Mouse (Mus musculus): ENCODE data around the gene Ppdpf. TPM values are rescaled to one million over a fixed set of nuclear protein-coding genes. Genes with fewer than 3 reads are reported as not detected.
"Not testable (repeated sequence)": the region's sequence is repeated elsewhere in the genome, so short reads cannot be mapped to it uniquely, and the experiment has no call there.

Gene Ppdpf
- polyA plus RNA-seq, 2 experiments: 44.6 to 115 TPM

GRCm38 (mm10) chr2:181189321-181189720 lies 2.3 kb downstream of the Ppdpf start:
- no peaks in the 10 kb centered on the region for H3K36me3 ChIP-seq (replicated peaks; ENCODE audit: control insufficient read depth, insufficient read depth, low read depth)
- no peaks in the 10 kb centered on the region for H3K9me3 ChIP-seq (ENCODE audit: control insufficient read depth, low read length)
- no peak overlapping the region for H3K4me2 ChIP-seq (ENCODE audit: low read depth)
- no peak overlapping the region for H3K27ac ChIP-seq
- TF ChIP-seq EP300 (IDR thresholded peaks at IDR 0.05; ENCODE audit: low read depth): no peak
- TF ChIP-seq CTCF (IDR thresholded peaks at IDR 0.05; ENCODE audit: low read depth): no peak
- DNase-seq (ENCODE audit: low read depth in 3 of 3, low spot score in 3 of 3): no peak
- peaks cover 8 to 11% of the 10 kb centered on the region in 2 experiments for H3K4me1 ChIP-seq (replicated peaks; ENCODE audit: control insufficient read depth in 2 of 2, insufficient read depth in 2 of 2, low read length in 1 of 2)
- ATAC-seq (ENCODE audit: insufficient read depth): no peak
- WGBS (ENCODE audit: insufficient replicate concordance): 58% methylated on average over 1 of the region's 1 CpGs
- no peak overlapping the region for H3K4me3 ChIP-seq (ENCODE audit: insufficient read depth in 1 of 2, low read depth in 2 of 2, low read length in 2 of 2)
- H3K27me3 ChIP-seq (ENCODE audit: control insufficient read depth, insufficient read depth, low read length): no peaks in the 10 kb centered on the region
- no peak overlapping the region for H3K9ac ChIP-seq (replicated peaks)

GRCm38 (mm10) chr2:181191385-181191784 lies 4.3 kb downstream of the Ppdpf start:
- ATAC-seq (ENCODE audit: insufficient read depth); H3K27me3 ChIP-seq (ENCODE audit: control insufficient read depth, insufficient read depth, low read length); H3K27ac ChIP-seq; H3K9me3 ChIP-seq (ENCODE audit: control insufficient read depth, low read length); DNase-seq (ENCODE audit: low read depth in 3 of 3, low spot score in 3 of 3); H3K36me3 ChIP-seq (replicated peaks; ENCODE audit: control insufficient read depth, insufficient read depth, low read depth); H3K4me2 ChIP-seq (ENCODE audit: low read depth); H3K9ac ChIP-seq (replicated peaks); H3K4me3 ChIP-seq (ENCODE audit: insufficient read depth in 1 of 2, low read depth in 2 of 2, low read length in 2 of 2): not testable (repeated sequence)
- 52% methylated on average over 4 of the region's 4 CpGs for WGBS (ENCODE audit: insufficient replicate concordance)
- peaks cover 11 to 16% of the 10 kb centered on the region in 2 experiments for H3K4me1 ChIP-seq (replicated peaks; ENCODE audit: control insufficient read depth in 2 of 2, insufficient read depth in 2 of 2, low read length in 1 of 2)

GRCm38 (mm10) chr2:181191936-181192335 lies 4.9 kb downstream of the Ppdpf start:
- H3K36me3 ChIP-seq (replicated peaks; ENCODE audit: control insufficient read depth, insufficient read depth, low read depth): no peaks in the 10 kb centered on the region
- H3K4me1 ChIP-seq (replicated peaks; ENCODE audit: control insufficient read depth in 2 of 2, insufficient read depth in 2 of 2, low read length in 1 of 2): peaks cover 17 to 19% of the 10 kb centered on the region in 2 experiments
- WGBS (ENCODE audit: insufficient replicate concordance): 61% methylated on average over 4 of the region's 4 CpGs
- H3K9ac ChIP-seq (replicated peaks): no peak overlapping the region
- no peak overlapping the region for H3K27ac ChIP-seq
- TF ChIP-seq CTCF (IDR thresholded peaks at IDR 0.05; ENCODE audit: low read depth) (no peak), EP300 (IDR thresholded peaks at IDR 0.05; ENCODE audit: low read depth) (no peak)
- no peak overlapping the region for H3K4me3 ChIP-seq (ENCODE audit: insufficient read depth in 1 of 2, low read depth in 2 of 2, low read length in 2 of 2)
- no peak overlapping the region for H3K4me2 ChIP-seq (ENCODE audit: low read depth)
- no peaks in the 10 kb centered on the region for H3K9me3 ChIP-seq (ENCODE audit: control insufficient read depth, low read length)
- ATAC-seq (ENCODE audit: insufficient read depth) (no peak), DNase-seq (ENCODE audit: low read depth in 3 of 3, low spot score in 3 of 3) (no peak)
- H3K27me3 ChIP-seq (ENCODE audit: control insufficient read depth, insufficient read depth, low read length): no peaks in the 10 kb centered on the region

GRCm38 (mm10) chr2:181193044-181193443 lies 6.0 kb downstream of the Ppdpf start:
- TF ChIP-seq EP300 (IDR thresholded peaks at IDR 0.05; ENCODE audit: low read depth): no peak
- TF ChIP-seq CTCF (IDR thresholded peaks at IDR 0.05; ENCODE audit: low read depth): no peak
- Histone ChIP-seq H3K27ac (no peak overlapping the region), H3K9me3 (ENCODE audit: control insufficient read depth, low read length) (no peaks in the 10 kb centered on the region), H3K4me2 (ENCODE audit: low read depth) (no peak overlapping the region), H3K9ac (replicated peaks) (no peak overlapping the region), H3K27me3 (ENCODE audit: control insufficient read depth, insufficient read depth, low read length) (no peaks in the 10 kb centered on the region), H3K4me3 (ENCODE audit: insufficient read depth in 1 of 2, low read depth in 2 of 2, low read length in 2 of 2) (no peak overlapping the region), H3K4me1 (replicated peaks; ENCODE audit: control insufficient read depth in 2 of 2, insufficient read depth in 2 of 2, low read length in 1 of 2) (peaks cover 19 to 21% of the 10 kb centered on the region in 2 experiments), H3K36me3 (replicated peaks; ENCODE audit: control insufficient read depth, insufficient read depth, low read depth) (no peaks in the 10 kb centered on the region)
- 36% methylated on average over 3 of the region's 3 CpGs for WGBS (ENCODE audit: insufficient replicate concordance)
- ATAC-seq (ENCODE audit: insufficient read depth) (no peak), DNase-seq (ENCODE audit: low read depth in 3 of 3, low spot score in 3 of 3) (no peak)

GRCm38 (mm10) chr2:181196628-181197300 lies 9.7 kb downstream of the Ppdpf start:
- DNase-seq (ENCODE audit: low read depth in 3 of 3, low spot score in 3 of 3): no peak
- Histone ChIP-seq H3K9me3 (ENCODE audit: control insufficient read depth, low read length) (no peaks in the 10 kb centered on the region), H3K4me1 (replicated peaks; ENCODE audit: control insufficient read depth in 2 of 2, insufficient read depth in 2 of 2, low read length in 1 of 2) (peaks cover 10 to 13% of the 10 kb centered on the region in 2 experiments), H3K9ac (replicated peaks) (no peak overlapping the region; the same call in 1 of the 2 replicates), H3K27ac (no peak overlapping the region), H3K36me3 (replicated peaks; ENCODE audit: control insufficient read depth, insufficient read depth, low read depth) (no peaks in the 10 kb centered on the region), H3K4me3 (ENCODE audit: insufficient read depth in 1 of 2, low read depth in 2 of 2, low read length in 2 of 2) (no peak overlapping the region), H3K27me3 (ENCODE audit: control insufficient read depth, insufficient read depth, low read length) (no peaks in the 10 kb centered on the region), H3K4me2 (ENCODE audit: low read depth) (no peak overlapping the region)
- ATAC-seq (ENCODE audit: insufficient read depth): peak; percentile 74; the same call in 1 of the 2 replicates
- WGBS (ENCODE audit: insufficient replicate concordance): 59% methylated on average over 4 of the region's 4 CpGs
- TF ChIP-seq CTCF (IDR thresholded peaks at IDR 0.05; ENCODE audit: low read depth): no peak
- peak; percentile 57 for TF ChIP-seq EP300 (IDR thresholded peaks at IDR 0.05; ENCODE audit: low read depth)

All from liver, embryonic 14.5 days (tissue).